Mouse (Mus musculus) brain, embryonic 14.5 days (tissue): Measurements from ENCODE around the gene Wnt10a.

ENCODE experiments used
- CTCF ChIP-seq: fragments of 200-500 bp; IDR thresholded peaks from 2 replicates; pipeline ENCODE4 v1.5.1; 2012; ENCODE audit warnings: inconsistent platforms, mild to moderate bottlenecking, moderate library complexity, borderline replicate concordance; ENCODE audit not compliant: insufficient read depth, insufficient read length; ENCODE audit errors: extremely low read depth
- POLR2A ChIP-seq: fragments of 200-500 bp; IDR thresholded peaks from 2 replicates; pipeline ENCODE4 v1.6.1; 2012; ENCODE audit warnings: mild to moderate bottlenecking, inconsistent platforms, borderline replicate concordance; ENCODE audit not compliant: poor library complexity, insufficient read depth, insufficient read length, severe bottlenecking; ENCODE audit errors: extremely low read depth

DNA sequence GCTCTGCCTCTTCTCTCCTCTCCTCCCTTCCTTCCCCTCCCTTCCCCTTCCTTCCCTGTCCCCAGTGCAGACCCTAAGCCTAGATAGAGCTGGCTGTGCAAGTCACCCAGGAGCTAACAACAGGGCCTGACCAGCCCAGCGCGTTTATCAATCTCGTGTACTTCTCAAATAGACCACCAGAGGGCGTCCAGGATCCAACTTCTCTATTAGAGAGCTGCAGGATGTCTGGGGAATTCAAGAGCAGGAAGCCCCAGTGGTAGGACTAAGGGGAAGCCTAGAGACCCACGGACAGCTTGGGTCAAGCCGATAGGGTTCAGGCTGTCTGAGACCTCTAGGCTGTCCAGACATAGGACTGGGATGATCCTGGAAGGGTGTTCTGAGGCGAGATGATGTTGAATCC lies 3.5 kb upstream of the Wnt10a start:
- TF ChIP-seq POLR2A (no peak), CTCF (peak; percentile 85)
